Mouse (Mus musculus) heart, adult 11 months (tissue): ENCODE measurements around the gene Popdc3.

Experiments
- DNase-seq: peaks from one replicate; pipeline ENCODE4 v3.0.0; 2022

Gene Popdc3

GRCm38 (mm10) chr10:45204582-45204981, 26.7 kb downstream of the Popdc3 start:
- DNase-seq = no peak

GRCm38 (mm10) chr10:45210201-45210600, 32.3 kb downstream of the Popdc3 start:
- peak; percentile 87 for DNase-seq

- DNase-seq = peak; percentile 45
Measured at GRCm38 (mm10) chr10:45216676-45217075, 38.8 kb downstream of the Popdc3 start.

- peak; percentile 92 for DNase-seq
Measured at GRCm38 (mm10) chr10:45229954-45230353, 52.1 kb downstream of the Popdc3 start.

GRCm38 (mm10) chr10:45233351-45233750, 55.5 kb downstream of the Popdc3 start:
- DNase-seq = no peak

- DNase-seq = peak; percentile 80
Measured at GRCm38 (mm10) chr10:45236304-45236703, 58.4 kb downstream of the Popdc3 start.

GRCm38 (mm10) chr10:45237492-45237891, 59.6 kb downstream of the Popdc3 start:
- DNase-seq = no peak

- no peak for DNase-seq
Measured at GRCm38 (mm10) chr10:45260477-45260876, 82.6 kb downstream of the Popdc3 start.

GRCm38 (mm10) chr10:45262126-45262525, 84.2 kb downstream of the Popdc3 start:
- DNase-seq = no peak

GRCm38 (mm10) chr10:45276499-45276898, 98.6 kb downstream of the Popdc3 start:
- DNase-seq = no peak

- no peak for DNase-seq
Measured at GRCm38 (mm10) chr10:45276995-45277394, 99.1 kb downstream of the Popdc3 start.

- DNase-seq = peak; percentile 92
Measured at GRCm38 (mm10) chr10:45285651-45286050, 107.8 kb downstream of the Popdc3 start.

GRCm38 (mm10) chr10:45288351-45288750, 110.5 kb downstream of the Popdc3 start:
- peak; percentile 34 for DNase-seq

- peak; percentile 80 for DNase-seq
Measured at GRCm38 (mm10) chr10:45289218-45290105, 111.6 kb downstream of the Popdc3 start.

GRCm38 (mm10) chr10:45290618-45291017, 112.7 kb downstream of the Popdc3 start:
- DNase-seq = no peak

GRCm38 (mm10) chr10:45292159-45292558, 114.3 kb downstream of the Popdc3 start:
- DNase-seq = peak; percentile 54

- no peak for DNase-seq
Measured at GRCm38 (mm10) chr10:45295093-45295492, 117.2 kb downstream of the Popdc3 start.

GRCm38 (mm10) chr10:45298503-45298902, 120.6 kb downstream of the Popdc3 start:
- peak; percentile 68 for DNase-seq

- peak; percentile 40 for DNase-seq
Measured at GRCm38 (mm10) chr10:45299509-45299908, 121.6 kb downstream of the Popdc3 start.

- peak; percentile 28 for DNase-seq
Measured at GRCm38 (mm10) chr10:45303315-45304036, 125.6 kb downstream of the Popdc3 start.

GRCm38 (mm10) chr10:45305173-45305572, 127.3 kb downstream of the Popdc3 start:
- DNase-seq = peak; percentile 21

GRCm38 (mm10) chr10:45311129-45311528, 133.2 kb downstream of the Popdc3 start:
- no peak for DNase-seq

- no peak for DNase-seq
Measured at GRCm38 (mm10) chr10:45311624-45312023, 133.7 kb downstream of the Popdc3 start.

GRCm38 (mm10) chr10:45314865-45315264, 137.0 kb downstream of the Popdc3 start:
- DNase-seq = peak; percentile 56
